Mouse (Mus musculus): ENCODE data around the gene Cd200r1.
A peak's percentile ranks its signal among the peaks of the same experiment; 100 is the strongest.

Cd200r1 gene

GRCm38 (mm10) chr16:44765555-44766319, at the start of gene Cd200r1:
Gene Cd200r1 (plus strand): TSS chr16:44765736.
- no peak for DNase-seq

- DNase-seq: peak; percentile 37
Measured at GRCm38 (mm10) chr16:44716305-44717140, 49.0 kb upstream of the Cd200r1 start.

- no peak for DNase-seq
Measured at GRCm38 (mm10) chr16:44717141-44717634, 48.3 kb upstream of the Cd200r1 start.

GRCm38 (mm10) chr16:44717838-44718237, 47.7 kb upstream of the Cd200r1 start:
- DNase-seq: no peak

- peak; percentile 40 for DNase-seq
Measured at GRCm38 (mm10) chr16:44719349-44719748, 46.2 kb upstream of the Cd200r1 start.

GRCm38 (mm10) chr16:44720518-44720917, 45.0 kb upstream of the Cd200r1 start:
- no peak for DNase-seq

GRCm38 (mm10) chr16:44722666-44723065, 42.9 kb upstream of the Cd200r1 start:
- no peak for DNase-seq

- peak; percentile 93 for DNase-seq
Measured at GRCm38 (mm10) chr16:44724083-44724787, 41.3 kb upstream of the Cd200r1 start, which contains the start of gene Nepro. Gene Nepro (plus strand): TSS chr16:44724301.

- DNase-seq: peak; percentile 25
Measured at GRCm38 (mm10) chr16:44724847-44725246, 40.7 kb upstream of the Cd200r1 start.

- peak; percentile 85 for DNase-seq
Measured at GRCm38 (mm10) chr16:44725286-44726223, 40.0 kb upstream of the Cd200r1 start.

- no peak for DNase-seq
Measured at GRCm38 (mm10) chr16:44727525-44727924, 38.0 kb upstream of the Cd200r1 start.

GRCm38 (mm10) chr16:44734059-44734458, 31.5 kb upstream of the Cd200r1 start:
- no peak for DNase-seq

- no peak for DNase-seq
Measured at GRCm38 (mm10) chr16:44735676-44736075, 29.9 kb upstream of the Cd200r1 start.

- DNase-seq: no peak
Measured at GRCm38 (mm10) chr16:44736118-44736517, 29.4 kb upstream of the Cd200r1 start.

- DNase-seq: no peak
Measured at GRCm38 (mm10) chr16:44742753-44743152, 22.8 kb upstream of the Cd200r1 start.

GRCm38 (mm10) chr16:44745471-44745865, 20.1 kb upstream of the Cd200r1 start:
- DNase-seq: no peak

GRCm38 (mm10) chr16:44745866-44746562, 19.5 kb upstream of the Cd200r1 start, which contains the start of gene Gtpbp8:
Gene Gtpbp8 (minus strand): TSS chr16:44746363.
- DNase-seq: peak; percentile 83

GRCm38 (mm10) chr16:44748007-44748406, 17.5 kb upstream of the Cd200r1 start:
- DNase-seq: no peak

GRCm38 (mm10) chr16:44757700-44758099, 7.8 kb upstream of the Cd200r1 start:
- no peak for DNase-seq

- DNase-seq: no peak
Measured at GRCm38 (mm10) chr16:44761811-44762210, 3.7 kb upstream of the Cd200r1 start.

- DNase-seq: no peak
Measured at GRCm38 (mm10) chr16:44766320-44766892, 870 bp downstream of the Cd200r1 start.
